Mouse (Mus musculus) frontal cortex, postnatal 25 days (tissue): ENCODE measurements around the gene Vcam1.

Experiments
- DNase-seq, 2 experiments: peaks; one replicate each; pipeline ENCODE4 v3.0.0; 2022; ENCODE audit warnings: low spot score in 2 of 2

The Vcam1 gene

DNA sequence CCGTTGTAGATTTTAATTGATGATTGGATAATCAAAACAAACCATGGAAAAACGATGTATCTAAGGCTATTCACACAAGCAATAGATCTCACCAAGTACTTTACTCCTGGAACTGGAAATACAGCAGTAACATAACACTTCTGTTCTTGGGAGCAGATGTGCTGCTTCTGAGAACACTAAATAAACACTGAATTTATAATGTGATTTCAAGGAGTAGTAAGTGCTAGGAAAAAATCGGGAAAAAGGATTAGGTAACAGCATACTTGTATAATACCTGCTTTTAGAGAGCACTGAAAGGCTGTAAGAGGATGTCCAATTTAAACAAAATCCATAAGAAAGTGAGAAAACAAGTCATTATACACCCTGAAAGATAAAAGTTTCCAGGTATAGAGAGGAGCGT is 43.5 kb downstream of the Vcam1 start:
- DNase-seq: no peak

DNA sequence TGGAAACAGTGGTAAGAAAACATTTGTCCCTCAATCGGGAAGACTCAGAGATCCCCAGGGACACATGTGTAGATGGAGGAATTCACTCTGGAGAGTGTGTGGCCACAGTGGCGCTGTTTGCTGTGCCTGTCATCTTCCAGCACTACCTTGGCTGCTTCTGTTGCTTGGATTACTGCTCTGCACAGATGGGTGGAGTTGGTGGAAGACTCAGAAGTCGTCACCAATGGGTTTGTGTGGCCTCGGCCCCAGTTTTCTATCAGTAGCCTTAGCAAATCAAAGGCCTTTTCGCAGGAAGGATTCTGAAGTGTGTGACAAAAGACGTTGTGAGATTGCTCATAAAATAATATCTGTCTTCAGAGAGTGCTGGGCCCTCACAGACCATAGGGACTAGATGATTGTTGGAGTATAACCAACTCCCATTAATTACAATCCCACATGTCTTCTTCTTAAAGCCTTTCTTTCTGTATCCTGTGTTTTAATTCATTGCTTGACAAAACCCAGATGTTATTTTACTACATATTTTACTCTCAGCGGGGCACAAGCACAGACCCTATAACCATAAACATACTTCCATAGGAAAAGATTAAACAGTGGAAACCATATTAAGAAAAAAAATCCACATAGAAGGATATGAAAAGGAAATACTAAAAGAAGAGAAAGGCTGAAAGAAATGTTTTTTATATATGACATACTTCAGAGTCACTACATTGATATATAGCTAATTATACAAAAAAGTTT is 48.4 kb downstream of the Vcam1 start:
- no peak for DNase-seq

DNA sequence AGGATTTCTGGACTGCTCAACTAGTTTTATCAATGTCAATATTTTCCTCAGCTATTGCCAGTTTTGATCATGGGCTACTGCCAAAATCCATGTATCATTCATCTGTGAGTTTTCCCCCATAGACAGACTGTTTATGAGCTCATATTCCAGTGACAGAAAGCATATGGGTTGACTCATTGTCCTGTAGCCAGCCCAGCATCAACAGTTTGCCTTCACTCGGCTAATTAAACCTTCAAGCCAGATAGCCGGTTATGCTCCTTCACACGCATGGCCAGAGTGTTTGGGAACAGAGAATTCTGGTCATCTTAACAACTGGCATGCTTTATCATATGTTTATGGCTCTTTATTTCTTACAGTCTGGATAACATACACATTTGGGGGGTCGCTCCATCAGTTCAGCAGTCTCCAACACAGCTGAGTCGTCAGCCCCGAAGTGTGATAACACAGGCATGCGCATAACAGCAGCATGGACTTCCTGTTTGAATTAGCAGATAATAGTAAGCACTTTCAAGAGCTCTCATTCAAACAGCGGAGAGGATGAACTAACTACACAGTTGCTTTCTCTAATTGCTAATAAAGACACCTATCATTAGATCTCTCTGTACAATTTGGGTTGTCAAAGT is 49.2 kb downstream of the Vcam1 start:
- DNase-seq: no peak

GRCm38 (mm10) chr3:116078490-116078889 is 51.0 kb downstream of the Vcam1 start:
- no peak for DNase-seq

DNA sequence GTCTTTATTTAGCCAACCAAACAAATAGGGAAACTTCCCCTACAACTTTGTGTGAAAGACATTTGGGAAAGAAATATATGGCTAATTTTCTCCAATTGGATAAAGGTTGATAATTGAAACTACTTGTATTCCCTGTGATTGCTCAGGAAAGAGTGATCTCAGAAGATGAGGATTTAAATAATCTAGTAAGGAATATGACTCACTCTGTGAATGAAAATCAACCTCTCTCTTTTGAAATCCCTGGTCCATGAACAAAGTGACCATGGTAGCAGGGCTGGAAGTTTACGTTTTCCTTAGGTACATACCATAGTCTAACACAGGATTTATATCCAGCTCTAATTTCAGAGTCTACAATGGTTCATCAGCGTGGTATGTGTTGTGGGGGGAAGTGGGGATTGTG is 52.7 kb downstream of the Vcam1 start:
- DNase-seq: no peak

- no peak for DNase-seq
These were observed 56.9 kb downstream of the Vcam1 start for GRCm38 (mm10) chr3:116072584-116072983.

- no peak for DNase-seq
These were observed 67.3 kb downstream of the Vcam1 start for GRCm38 (mm10) chr3:116062141-116062540.

DNA sequence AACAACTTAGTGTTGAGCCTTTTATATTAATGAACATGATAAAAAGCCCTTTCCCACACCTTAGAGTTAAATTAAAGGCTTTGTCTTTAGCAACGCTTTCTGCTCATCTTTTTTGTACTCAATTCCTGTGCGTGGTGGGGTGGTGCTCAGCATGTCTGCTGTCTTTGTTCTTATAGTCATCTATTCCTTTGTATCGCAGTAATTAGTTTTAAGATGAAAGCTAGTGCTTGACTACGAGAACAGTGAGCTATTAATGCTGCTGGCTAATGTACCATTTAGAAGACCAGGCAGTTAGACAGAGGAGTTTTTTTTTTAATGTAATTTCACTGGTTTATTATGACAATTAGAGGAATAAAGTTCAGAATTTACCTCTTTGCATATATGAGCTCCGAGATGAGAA is 69.2 kb downstream of the Vcam1 start:
- no peak for DNase-seq
